Comparison of ENCODE assay signal across 21 mouse cellular contexts in the genomic region with DNA sequence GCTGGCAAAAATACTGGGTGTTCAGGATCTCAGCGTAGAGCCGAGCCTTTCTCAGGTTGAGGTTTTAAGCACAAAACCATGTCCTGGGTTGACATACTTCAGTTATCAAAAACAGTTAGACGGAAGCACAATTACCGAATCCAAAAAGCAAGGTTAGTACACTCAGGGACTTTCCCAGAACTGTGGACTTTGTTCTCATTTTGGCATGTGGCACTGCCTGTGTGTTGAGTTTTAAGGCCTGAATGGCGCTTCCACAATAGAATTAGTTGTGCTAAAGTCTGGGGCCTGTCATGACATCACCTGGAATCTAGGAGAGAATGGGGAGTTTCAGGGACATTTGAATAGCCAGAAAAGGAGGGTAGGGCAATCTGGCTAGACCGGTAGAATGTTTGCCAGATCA. TPM values are rescaled to one million over a fixed set of nuclear protein-coding genes. Genes with fewer than 3 reads are reported as not detected.
DNase-seq lines count a peak whose midpoint lies in the region; ATAC-seq and TF ChIP-seq lines count a peak whose summit lies in the region.
"Had no signal": no experiment of that assay in that cellular context is flagged by ENCODE, and none has a peak within 500 bp of the region (broad histone marks: within the 10 kb centered on the region; RNA-seq: fewer than 3 reads in every experiment).

No protein-coding gene starts in this region.

- 35% methylated on average over 6 of the region's 6 CpGs for WGBS in forebrain, embryonic 16.5 days
- WGBS in forebrain, embryonic 10.5 days, result 91% methylated on average over 6 of the region's 6 CpGs

- no peak for TF ChIP-seq POLR2A in bone marrow macrophage, adult 2 months (IDR thresholded peaks at IDR 0.05; ENCODE audit: borderline replicate concordance, low read depth, low read length)

- intact Hi-C loops in left cerebral cortex, postnatal 10 days (cut with DNase I), result no loop called here

- H3K9ac ChIP-seq in forebrain, embryonic 16.5 days (replicated peaks; ENCODE audit: low read depth, low read length), result no peak overlapping the region
- H3K9ac ChIP-seq: embryonic facial prominence, embryonic 13.5 days; heart, embryonic 12.5 days; limb, embryonic 12.5 days; lung, embryonic 14.5 days had no signal

- H3K4me3 ChIP-seq in forebrain, embryonic 16.5 days (replicated peaks; ENCODE audit: low read length), result no peak overlapping the region
- no peak overlapping the region for H3K4me3 ChIP-seq in forebrain, embryonic 10.5 days
- H3K4me3 ChIP-seq in bone marrow macrophage, adult 2 months (ENCODE audit: insufficient read depth, low read length), result peak overlapping the region; percentile 79
- H3K4me3 ChIP-seq: embryonic facial prominence, embryonic 13.5 days; heart, embryonic 12.5 days; limb, embryonic 12.5 days had no signal

- no peaks in the 10 kb centered on the region for H3K36me3 ChIP-seq in forebrain, embryonic 16.5 days (ENCODE audit: control insufficient read depth, insufficient read depth)
- no peaks in the 10 kb centered on the region for H3K36me3 ChIP-seq in forebrain, embryonic 10.5 days (replicated peaks)
- H3K36me3 ChIP-seq: embryonic facial prominence, embryonic 13.5 days; heart, embryonic 12.5 days; limb, embryonic 12.5 days had no signal

- no peak for DNase-seq in forebrain, embryonic 10.5 days (ENCODE audit: extremely low spot score, low spot score)
- peak; percentile 21 to 36 for DNase-seq in kidney, postnatal 36 days
- no peak for DNase-seq in kidney, postnatal 25 days
- DNase-seq in B cell, adult 2 months, result peak; percentile 59 to 60
- DNase-seq in left cerebral cortex, postnatal 10 days (ENCODE audit: extremely low spot score in 1 of 2, low spot score in 2 of 2), result no peak
- DNase-seq in embryo, embryonic 11 days, result no peak
- DNase-seq: adrenal gland, postnatal 14 days; cerebellum, postnatal 36 days; gastrocnemius, postnatal 36 days; lung, embryonic 14.5 days; right cerebral cortex, postnatal 25 days had no signal

- no peak overlapping the region for H3K27ac ChIP-seq in forebrain, embryonic 16.5 days (ENCODE audit: low read length)
- no peak overlapping the region for H3K27ac ChIP-seq in forebrain, embryonic 10.5 days
- peak overlapping the region; percentile 92 for H3K27ac ChIP-seq in bone marrow macrophage, adult 2 months (ENCODE audit: insufficient read depth, low read depth, low read length)
- H3K27ac ChIP-seq: embryonic facial prominence, embryonic 13.5 days; limb, embryonic 12.5 days had no signal

- H3K4me2 ChIP-seq in forebrain, embryonic 16.5 days (ENCODE audit: low read length), result no peak overlapping the region
- H3K4me2 ChIP-seq: embryonic facial prominence, embryonic 13.5 days; heart, embryonic 12.5 days; limb, embryonic 12.5 days; lung, embryonic 14.5 days had no signal

- peak; percentile 30; the same call in 1 of the 2 replicates for ATAC-seq in forebrain, embryonic 16.5 days

- H3K27me3 ChIP-seq in forebrain, embryonic 16.5 days (replicated peaks; ENCODE audit: control insufficient read depth, insufficient read depth, low read length), result no peaks in the 10 kb centered on the region
- H3K27me3 ChIP-seq in forebrain, embryonic 10.5 days (ENCODE audit: poor library complexity, severe bottlenecking), result no peaks in the 10 kb centered on the region
- H3K27me3 ChIP-seq: embryonic facial prominence, embryonic 13.5 days; heart, embryonic 12.5 days; limb, embryonic 12.5 days had no signal

- TF ChIP-seq CTCF in bone marrow macrophage, adult 2 months (IDR thresholded peaks at IDR 0.05; ENCODE audit: low read depth, low read length), result no peak

- no peaks in the 10 kb centered on the region for H3K9me3 ChIP-seq in forebrain, embryonic 16.5 days (ENCODE audit: control insufficient read depth, low read length)
- H3K9me3 ChIP-seq in forebrain, embryonic 10.5 days, result no peaks in the 10 kb centered on the region
- H3K9me3 ChIP-seq: embryonic facial prominence, embryonic 13.5 days; heart, embryonic 12.5 days; limb, embryonic 12.5 days had no signal

- peaks cover 6% of the 10 kb centered on the region; the same call in 1 of the 2 replicates for H3K4me1 ChIP-seq in forebrain, embryonic 16.5 days (replicated peaks; ENCODE audit: control insufficient read depth, insufficient read depth, low read length)
- H3K4me1 ChIP-seq in forebrain, embryonic 10.5 days, result peaks cover 9% of the 10 kb centered on the region
- H3K4me1 ChIP-seq in bone marrow macrophage, adult 2 months (ENCODE audit: control insufficient read depth, insufficient read depth, low read length), result peaks cover 15% of the 10 kb centered on the region
- H3K4me1 ChIP-seq: embryonic facial prominence, embryonic 13.5 days; heart, embryonic 12.5 days; limb, embryonic 12.5 days had no signal

RNA-seq across cellular contexts. Expression of a gene that starts 3.8 kb away (rescaled TPM):
- polyA plus RNA-seq in forebrain, embryonic 16.5 days (2015; fragmentation: Nextera tagmentation; extraction: Ambion mirVana), result 4.4 and 4.9 TPM in 2 replicates
- 1.4 and 1.5 TPM in 2 replicates for polyA plus RNA-seq in forebrain, embryonic 10.5 days (2016; fragmentation: Nextera tagmentation; extraction: Ambion mirVana)
- polyA plus RNA-seq in bone marrow macrophage, adult 2 months (2012; ENCODE audit: insufficient read depth, insufficient read length, missing spikeins), result 664 and 728 TPM in 2 replicates
- 1 to 10 TPM; 1.4 to 1.7 TPM for total RNA-seq in left cerebral cortex, postnatal 10 days (2021)

RNA-seq across cellular contexts. Expression of a gene that starts 11.5 kb away (rescaled TPM):
- polyA plus RNA-seq in forebrain, embryonic 16.5 days (2015; fragmentation: Nextera tagmentation; extraction: Ambion mirVana), result not detected in 2 replicates
- polyA plus RNA-seq in forebrain, embryonic 10.5 days (2016; fragmentation: Nextera tagmentation; extraction: Ambion mirVana), result 0.09 TPM in 1 of 2 replicates, not detected in the other
- 30.2 and 32.0 TPM in 2 replicates for polyA plus RNA-seq in bone marrow macrophage, adult 2 months (2012; ENCODE audit: insufficient read depth, insufficient read length, missing spikeins)
- total RNA-seq in left cerebral cortex, postnatal 10 days (2021), result not detected
- total RNA-seq: adrenal gland, postnatal 14 days; gastrocnemius, postnatal 36 days; midbrain, postnatal 0 days had no signal
- polyA plus RNA-seq: embryonic facial prominence, embryonic 13.5 days; limb, embryonic 12.5 days; lung, embryonic 14.5 days; midbrain, postnatal 0 days had no signal

RNA-seq across cellular contexts. Expression of a gene that starts 27.8 kb away (rescaled TPM):
- polyA plus RNA-seq in forebrain, embryonic 16.5 days (2015; fragmentation: Nextera tagmentation; extraction: Ambion mirVana), result not detected in 2 replicates
- not detected in 2 replicates for polyA plus RNA-seq in forebrain, embryonic 10.5 days (2016; fragmentation: Nextera tagmentation; extraction: Ambion mirVana)
- 14.6 and 20.2 TPM in 2 replicates for polyA plus RNA-seq in bone marrow macrophage, adult 2 months (2012; ENCODE audit: insufficient read depth, insufficient read length, missing spikeins)
- total RNA-seq in left cerebral cortex, postnatal 10 days (2021), result not detected
- total RNA-seq: adrenal gland, postnatal 14 days; gastrocnemius, postnatal 36 days; hematopoietic stem cell, adult 5-6 weeks; megakaryocyte-erythroid progenitor cell, adult 5-6 weeks; midbrain, postnatal 0 days had no signal
- polyA plus RNA-seq: embryonic facial prominence, embryonic 13.5 days; heart, embryonic 12.5 days; limb, embryonic 12.5 days; lung, embryonic 14.5 days; midbrain, postnatal 0 days; neural tube, embryonic 11.5 days; stomach, embryonic 16.5 days had no signal

RNA-seq across cellular contexts. Expression of a gene that starts 44.8 kb away (rescaled TPM):
- 0.20 and 0.30 TPM in 2 replicates for polyA plus RNA-seq in forebrain, embryonic 16.5 days (2015; fragmentation: Nextera tagmentation; extraction: Ambion mirVana)
- not detected in 2 replicates for polyA plus RNA-seq in forebrain, embryonic 10.5 days (2016; fragmentation: Nextera tagmentation; extraction: Ambion mirVana)
- 0.45 TPM in 1 of 2 replicates, not detected in the other for polyA plus RNA-seq in bone marrow macrophage, adult 2 months (2012; ENCODE audit: insufficient read depth, insufficient read length, missing spikeins)
- total RNA-seq in left cerebral cortex, postnatal 10 days (2021), result not detected
- total RNA-seq: adrenal gland, postnatal 14 days; gastrocnemius, postnatal 36 days; hematopoietic stem cell, adult 5-6 weeks; megakaryocyte-erythroid progenitor cell, adult 5-6 weeks had no signal
- polyA plus RNA-seq: heart, embryonic 12.5 days; lung, embryonic 14.5 days; neural tube, embryonic 11.5 days had no signal

Comparison
In these comparisons a context has a peak if more than half of its experiments do, and no peak if none do; other contexts are left out.
1. DNase-seq: peak in kidney, postnatal 36 days (2 of 2) and B cell, adult 2 months (2 of 2); none in forebrain, embryonic 10.5 days (single experiment), kidney, postnatal 25 days (0 of 2), left cerebral cortex, postnatal 10 days (0 of 2) and embryo, embryonic 11 days (single experiment).
2. RNA of a gene that starts 3.8 kb away (polyA plus RNA-seq): 664 to 728 TPM in bone marrow macrophage, adult 2 months; 4.4 to 4.9 TPM in forebrain, embryonic 16.5 days and 1.4 to 1.5 TPM in forebrain, embryonic 10.5 days; every median in the first group is over 100 times any median in the second.
3. RNA of a gene that starts 11.5 kb away (polyA plus RNA-seq): 30.2 to 32.0 TPM in bone marrow macrophage, adult 2 months; 0.09 TPM in forebrain, embryonic 10.5 days and not detected in forebrain, embryonic 16.5 days; every median in the first group is over 10 times any median in the second.
4. RNA of a gene that starts 27.8 kb away (polyA plus RNA-seq): 14.6 to 20.2 TPM in bone marrow macrophage, adult 2 months; not detected in forebrain, embryonic 16.5 days and not detected in forebrain, embryonic 10.5 days; every median in the first group is over 10 times any median in the second.